Mouse (Mus musculus): ENCODE results near the gene Rasd2.
A peak's percentile ranks its signal among the peaks of the same experiment; 100 is the strongest.

The Rasd2 gene

GRCm38 (mm10) chr8:75219877-75220738 lies 6.4 kb downstream of the Rasd2 start:
- DNase-seq (ENCODE audit: low spot score in 2 of 2) = no peak

- DNase-seq (ENCODE audit: low spot score in 2 of 2) = no peak
These were observed 8.9 kb downstream of the Rasd2 start for GRCm38 (mm10) chr8:75222665-75223064.

GRCm38 (mm10) chr8:75226773-75227172 lies 13.0 kb downstream of the Rasd2 start:
- DNase-seq (ENCODE audit: low spot score in 2 of 2) = peak in 1 of 2 experiments; percentile 34

- DNase-seq (ENCODE audit: low spot score in 2 of 2) = no peak
These were observed 20.3 kb downstream of the Rasd2 start for GRCm38 (mm10) chr8:75233915-75234554.

GRCm38 (mm10) chr8:75247331-75247730 lies 33.6 kb downstream of the Rasd2 start:
- DNase-seq (ENCODE audit: low spot score in 2 of 2) = no peak

- no peak for DNase-seq (ENCODE audit: low spot score in 2 of 2)
These were observed 35.4 kb downstream of the Rasd2 start for GRCm38 (mm10) chr8:75249186-75249585.

- no peak for DNase-seq (ENCODE audit: low spot score in 2 of 2)
These were observed 40.3 kb downstream of the Rasd2 start for GRCm38 (mm10) chr8:75254027-75254426.

- DNase-seq (ENCODE audit: low spot score in 2 of 2) = no peak
These were observed 41.9 kb downstream of the Rasd2 start for GRCm38 (mm10) chr8:75255635-75256034.

- no peak for DNase-seq (ENCODE audit: low spot score in 2 of 2)
These were observed 58.4 kb downstream of the Rasd2 start for GRCm38 (mm10) chr8:75272166-75272565.

Data from urinary bladder, postnatal 4 days (tissue).